Comparison of ENCODE assay signal across 8 mouse cellular contexts in genomic region chr4:149920886-149921285, GRCm38 (mm10). TPM values are rescaled to one million over a fixed set of nuclear protein-coding genes. Genes with fewer than 3 reads are reported as not detected.
DNase-seq lines count a peak whose midpoint lies in the region; ATAC-seq and TF ChIP-seq lines count a peak whose summit lies in the region.

No protein-coding gene starts in this region.

- ATAC-seq in forebrain, embryonic 11.5 days (replicated peaks; ENCODE audit: low FRiP score): no peak

- H3K9ac ChIP-seq in forebrain, embryonic 11.5 days (ENCODE audit: low read length): no peak overlapping the region

- no peak for TF ChIP-seq CTCF in brain, embryonic 14.5 days (IDR thresholded peaks at IDR 0.05; ENCODE audit: borderline replicate concordance, extremely low read depth, insufficient read depth, insufficient read length)

- intact Hi-C loops in heart, postnatal 10 days (cut with DNase I): no loop called here

- no peaks in the 10 kb centered on the region for H3K9me3 ChIP-seq in forebrain, embryonic 10.5 days
- no peaks in the 10 kb centered on the region for H3K9me3 ChIP-seq in forebrain, embryonic 11.5 days (ENCODE audit: control insufficient read depth, low read length)

- H3K4me1 ChIP-seq in forebrain, embryonic 10.5 days: peaks cover 78% of the 10 kb centered on the region
- H3K4me1 ChIP-seq in forebrain, embryonic 11.5 days (replicated peaks; ENCODE audit: control insufficient read depth, insufficient read depth, low read length): peaks cover 8% of the 10 kb centered on the region; the same call in 1 of the 2 replicates

- no peak for DNase-seq in forebrain, embryonic 10.5 days (ENCODE audit: extremely low spot score, low spot score)
- no peak for DNase-seq in forebrain, embryonic 11.5 days (ENCODE audit: low spot score)
- DNase-seq in brain, embryonic 14.5 days (ENCODE audit: low read depth): peak; percentile 60
- DNase-seq in heart, postnatal 10 days: peak; percentile 44 to 49
- peak; percentile 33 for DNase-seq in lung, postnatal 10 days
- no peak for DNase-seq in thymus, postnatal 4 days
- DNase-seq in cerebellum, postnatal 25 days: no peak
- no peak for DNase-seq in kidney, adult 8-10 months

- peak overlapping the region; percentile 78; the same call in 1 of the 2 replicates for H3K27ac ChIP-seq in forebrain, embryonic 10.5 days
- H3K27ac ChIP-seq in forebrain, embryonic 11.5 days (ENCODE audit: low read depth, low read length): no peak overlapping the region

- TF ChIP-seq POLR2A in brain, embryonic 14.5 days (IDR thresholded peaks at IDR 0.05; ENCODE audit: borderline replicate concordance, extremely low read depth, insufficient read depth, insufficient read length, poor library complexity, severe bottlenecking): no peak

- no peak overlapping the region for H3K4me2 ChIP-seq in forebrain, embryonic 11.5 days (ENCODE audit: low read depth, low read length, severe bottlenecking)

- 0 out of 2 replicates have a peak, but pooled peaks cover 2% of the 10 kb centered on the region for H3K36me3 ChIP-seq in forebrain, embryonic 10.5 days (replicated peaks)
- no peaks in the 10 kb centered on the region for H3K36me3 ChIP-seq in forebrain, embryonic 11.5 days (ENCODE audit: control insufficient read depth, insufficient read depth, low read length)

- WGBS in forebrain, embryonic 10.5 days: 63% methylated on average over 12 of the region's 12 CpGs
- WGBS in forebrain, embryonic 11.5 days: 42% methylated on average over 12 of the region's 12 CpGs

- H3K27me3 ChIP-seq in forebrain, embryonic 10.5 days (ENCODE audit: poor library complexity, severe bottlenecking): 0 out of 2 replicates have a peak, but pooled peaks cover 12% of the 10 kb centered on the region
- no peaks in the 10 kb centered on the region for H3K27me3 ChIP-seq in forebrain, embryonic 11.5 days (ENCODE audit: control insufficient read depth, insufficient read depth, low read length)

- H3K4me3 ChIP-seq in forebrain, embryonic 10.5 days: no peak overlapping the region
- no peak overlapping the region for H3K4me3 ChIP-seq in forebrain, embryonic 11.5 days (ENCODE audit: low read depth, low read length)

RNA-seq across cellular contexts. Expression of gene Spsb1, which starts 34.0 kb away (rescaled TPM):
- 9.0 and 11.2 TPM in 2 replicates for polyA plus RNA-seq in forebrain, embryonic 10.5 days (2016; fragmentation: Nextera tagmentation; extraction: Ambion mirVana)
- 7.5 and 7.8 TPM in 2 replicates for polyA plus RNA-seq in forebrain, embryonic 11.5 days (2014; fragmentation: Nextera tagmentation; extraction: Ambion mirVana)
- polyA plus RNA-seq in brain, embryonic 14.5 days (2012; rRNA removed): 5.2 and 6.4 TPM in 2 replicates
- total RNA-seq in heart, postnatal 10 days (2021): 10 to 100 TPM; 34.3 to 56.2 TPM

Comparison
In these comparisons a context has a peak if more than half of its experiments do, and no peak if none do; other contexts are left out.
1. DNase-seq: peak in brain, embryonic 14.5 days (single experiment), heart, postnatal 10 days (2 of 2) and lung, postnatal 10 days (single experiment); none in forebrain, embryonic 10.5 days (single experiment), forebrain, embryonic 11.5 days (single experiment), thymus, postnatal 4 days (single experiment), cerebellum, postnatal 25 days (0 of 2) and kidney, adult 8-10 months (0 of 2).